Mouse (Mus musculus): ENCODE results near the gene Slc38a1.

Slc38a1 gene

DNA sequence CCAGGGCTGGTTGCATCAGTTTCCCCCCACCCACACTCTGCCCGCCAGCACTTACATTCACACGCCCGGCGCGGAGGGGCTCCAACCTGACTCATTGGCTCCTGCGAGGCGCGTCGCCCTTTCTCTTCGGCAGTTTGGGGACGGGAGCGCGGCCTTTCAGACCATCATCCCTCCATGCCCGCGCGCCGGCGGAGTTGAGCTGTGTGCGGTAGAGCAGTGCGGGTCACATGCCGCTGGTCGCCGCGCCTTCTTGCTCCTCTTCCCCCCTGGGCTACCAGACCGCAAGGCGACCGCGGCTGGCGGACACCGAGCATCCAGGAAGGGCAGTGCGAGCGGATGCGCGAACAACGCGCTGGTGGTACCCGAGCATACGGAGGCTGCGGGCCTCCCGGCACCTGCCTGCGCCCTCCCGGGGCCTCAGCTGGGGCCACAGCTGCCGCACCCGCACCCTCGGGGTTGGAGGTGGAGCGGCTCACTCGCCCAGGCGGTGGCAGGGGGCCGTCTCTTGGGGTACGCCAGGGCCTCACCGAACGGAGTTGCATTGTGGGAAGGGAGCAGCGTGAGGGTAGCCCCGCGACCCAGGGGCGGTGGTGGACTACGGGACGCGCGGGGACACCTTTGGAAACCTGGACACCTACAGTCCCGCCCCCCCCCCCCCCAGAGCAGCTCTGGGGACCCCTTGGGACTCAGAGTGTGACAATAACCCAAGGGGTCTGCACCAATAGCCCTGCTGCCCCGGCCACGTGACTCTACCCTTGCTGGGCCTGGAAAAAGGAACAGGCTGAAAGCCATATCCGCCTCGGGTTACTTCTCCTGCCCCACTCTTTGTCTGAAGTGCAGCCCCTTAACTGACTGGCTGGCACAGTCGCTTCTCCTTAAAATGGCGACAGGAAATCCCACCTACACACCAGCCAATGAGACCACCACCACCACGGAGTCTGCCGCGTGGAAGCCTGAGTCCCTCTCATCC is at the start of gene Slc38a1:
TSS of gene Slc38a1 (minus strand) at position 478 of the 970 bp plus-strand sequence.
- no peak for DNase-seq

DNA sequence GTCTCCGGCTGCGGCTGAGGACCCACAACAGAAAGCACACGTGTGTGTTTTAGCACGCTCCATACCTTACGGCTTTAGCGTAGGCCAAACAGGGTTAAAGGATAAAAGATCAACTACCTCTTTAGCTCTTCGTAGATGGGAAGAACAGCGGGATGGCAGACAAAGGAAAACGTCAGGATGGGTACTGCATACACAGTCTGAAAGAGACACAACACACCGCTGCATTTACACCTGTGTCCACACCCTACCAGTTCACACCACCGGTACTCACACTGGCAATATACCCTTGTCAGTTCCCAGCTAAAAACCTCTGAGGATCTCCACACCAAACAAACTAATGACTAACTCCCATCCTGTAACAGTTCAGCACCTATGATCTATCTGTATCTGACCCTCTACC is 49.7 kb upstream of the Slc38a1 start:
- no peak for DNase-seq

DNA sequence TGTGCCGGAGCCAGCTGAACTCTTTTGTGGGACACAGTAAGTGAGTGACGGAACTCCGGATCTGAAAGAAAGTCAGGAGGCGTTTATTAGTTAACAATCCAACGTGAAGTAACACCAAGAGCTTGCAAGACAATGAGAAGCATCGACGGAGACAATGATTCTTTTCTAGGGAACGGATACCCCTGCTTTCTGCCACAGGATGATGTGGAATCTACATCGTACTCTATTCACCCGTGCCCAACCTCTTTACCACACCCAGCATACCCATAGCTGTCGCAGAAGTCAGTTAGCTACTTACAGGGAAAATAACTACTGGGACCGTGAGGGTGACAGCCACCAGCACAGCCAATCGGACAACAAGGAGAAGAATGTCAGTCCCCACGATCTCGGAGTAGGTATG is 48.7 kb upstream of the Slc38a1 start:
- DNase-seq = no peak

DNA sequence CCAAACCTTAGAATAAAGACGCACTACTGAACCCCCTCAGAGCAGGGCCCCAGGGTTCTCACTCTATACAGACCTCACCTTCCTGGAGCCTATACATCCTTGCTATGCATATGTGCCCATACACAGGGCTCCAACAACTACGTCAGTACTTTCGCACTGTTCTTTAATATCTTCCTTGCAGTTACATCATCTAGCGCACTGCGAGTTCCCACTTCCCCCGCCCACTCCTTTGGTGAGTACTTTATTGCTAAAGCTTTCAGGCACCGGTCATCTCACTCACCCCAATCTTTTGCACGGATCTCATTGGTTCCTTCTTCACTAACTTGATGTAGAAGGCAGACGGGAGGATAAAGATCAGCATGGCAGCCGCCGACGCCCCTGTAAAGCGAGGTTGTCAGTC is 48.1 kb upstream of the Slc38a1 start:
- no peak for DNase-seq

DNA sequence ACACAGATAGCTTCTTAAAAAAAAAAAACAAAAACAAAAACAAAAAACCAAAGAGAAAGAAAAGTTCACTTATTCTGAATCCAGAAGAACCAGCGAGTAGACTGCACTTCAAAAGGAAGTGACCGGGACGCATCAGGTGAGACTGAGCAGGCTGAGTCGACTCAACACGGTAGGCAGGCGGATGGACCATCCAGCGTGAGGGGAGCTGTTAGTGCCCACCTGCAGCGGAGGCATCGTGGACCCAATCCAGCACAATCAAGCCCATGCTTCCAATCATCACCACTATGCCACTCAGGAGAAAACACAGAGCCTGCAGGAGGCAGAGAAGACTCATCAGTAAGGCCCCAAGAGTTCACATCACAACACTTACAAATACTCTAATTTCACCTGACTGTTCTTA is 47.2 kb upstream of the Slc38a1 start:
- DNase-seq = no peak

DNA sequence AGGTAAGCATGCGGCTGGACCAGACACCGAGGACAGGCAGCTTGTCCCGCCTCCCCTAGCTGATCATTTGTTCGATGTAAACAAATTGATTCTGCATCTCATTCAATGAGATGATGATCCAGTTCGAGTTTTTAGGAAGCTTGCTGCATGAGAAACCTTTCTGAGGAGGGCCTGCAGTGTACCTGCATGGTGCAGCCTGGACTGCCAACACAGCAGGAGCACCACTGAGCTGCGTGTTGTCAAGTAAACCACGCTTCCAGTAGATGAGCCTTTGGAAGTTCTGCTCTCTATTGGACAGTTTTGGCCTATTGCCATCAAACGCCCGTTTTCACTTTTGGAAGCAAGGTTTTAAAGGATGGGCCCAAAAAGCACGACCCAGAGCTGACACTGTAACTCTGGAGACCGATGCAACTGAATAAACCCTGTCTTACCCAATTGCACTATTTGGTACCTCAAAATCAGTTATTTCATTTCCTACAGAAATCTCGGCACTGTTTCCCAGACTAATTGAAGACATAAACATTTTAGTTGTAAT is 46.1 kb upstream of the Slc38a1 start:
- DNase-seq = no peak

DNA sequence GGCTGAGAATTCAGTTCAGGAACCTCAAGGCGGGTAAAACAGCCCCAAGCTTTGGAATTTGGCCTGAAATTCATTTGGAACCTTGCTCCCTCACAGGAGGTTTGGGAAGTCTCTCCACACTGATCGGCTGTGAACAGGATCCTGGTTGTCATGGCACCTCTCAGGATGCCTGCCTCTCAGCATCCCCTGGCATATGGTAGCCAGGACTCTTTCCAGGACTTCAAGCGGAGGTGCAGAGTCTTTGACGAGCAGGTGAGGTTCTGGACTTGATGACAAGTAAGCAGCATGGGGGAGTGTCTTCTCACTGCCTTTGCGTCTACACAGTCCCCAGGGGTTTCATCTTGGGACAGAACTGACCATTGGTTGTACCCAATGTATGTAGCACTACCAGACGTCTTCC is 45.3 kb upstream of the Slc38a1 start:
- DNase-seq = no peak

DNA sequence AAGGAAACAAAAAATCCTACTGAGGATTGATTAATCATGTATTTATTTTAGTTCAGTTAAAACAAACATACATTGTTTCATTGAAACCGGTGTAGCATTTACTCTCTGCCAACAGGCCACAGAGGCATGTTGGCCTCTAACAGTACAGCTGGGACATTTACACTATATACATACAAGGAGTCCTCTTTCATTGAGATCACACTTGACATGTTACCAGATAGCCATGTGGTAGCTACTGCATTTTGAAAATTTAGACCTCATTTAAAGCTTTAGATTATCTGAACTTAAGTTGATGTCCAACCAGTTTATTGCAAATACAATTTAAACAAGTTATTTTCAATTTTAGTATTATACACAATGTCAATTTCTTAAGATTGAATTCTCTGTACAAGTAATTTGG is 44.7 kb upstream of the Slc38a1 start:
- DNase-seq = no peak

DNA sequence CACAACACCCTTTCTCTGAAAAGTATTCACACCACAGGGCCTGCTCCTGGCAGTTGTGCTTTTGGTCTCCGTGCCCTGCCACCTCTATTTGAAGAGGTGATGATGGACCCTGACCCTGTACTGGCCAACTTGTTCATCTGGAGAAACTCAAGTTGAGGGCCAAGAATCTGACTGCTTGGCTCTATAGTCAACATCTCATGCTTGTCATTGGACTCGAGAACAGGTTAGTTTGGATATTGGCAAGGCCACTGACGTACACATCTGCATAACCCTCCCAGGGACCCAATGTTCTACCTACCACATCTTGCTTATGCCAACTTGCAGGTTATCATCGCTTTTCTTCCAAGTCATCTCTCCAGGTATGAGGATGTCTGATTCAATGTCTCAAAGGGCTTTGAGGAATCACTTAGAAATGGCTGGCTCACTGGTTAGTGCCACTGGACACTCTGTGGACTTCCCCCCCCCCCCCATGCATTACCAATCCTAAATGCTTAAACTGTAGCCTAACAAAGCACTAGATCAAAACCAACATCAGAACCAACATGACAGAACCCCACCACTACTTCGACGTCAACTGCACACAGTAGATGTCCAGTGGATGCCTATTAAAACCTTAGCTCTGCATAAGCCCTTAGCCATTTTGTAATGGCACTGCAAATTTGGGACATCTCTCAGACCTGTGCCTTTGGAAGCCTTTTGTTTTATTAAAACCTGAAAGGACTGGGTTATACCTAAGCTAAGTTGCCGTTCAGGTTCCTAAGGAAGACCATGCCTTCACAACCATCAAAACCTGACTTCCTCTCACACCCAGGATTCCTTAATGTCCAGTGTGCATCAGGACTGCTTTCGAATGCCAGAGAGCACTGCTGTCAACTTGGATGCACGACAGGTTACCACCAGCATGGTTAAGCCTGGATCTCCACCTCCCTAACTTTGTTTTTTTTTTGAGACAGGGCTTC is 43.8 kb upstream of the Slc38a1 start:
- no peak for DNase-seq

DNA sequence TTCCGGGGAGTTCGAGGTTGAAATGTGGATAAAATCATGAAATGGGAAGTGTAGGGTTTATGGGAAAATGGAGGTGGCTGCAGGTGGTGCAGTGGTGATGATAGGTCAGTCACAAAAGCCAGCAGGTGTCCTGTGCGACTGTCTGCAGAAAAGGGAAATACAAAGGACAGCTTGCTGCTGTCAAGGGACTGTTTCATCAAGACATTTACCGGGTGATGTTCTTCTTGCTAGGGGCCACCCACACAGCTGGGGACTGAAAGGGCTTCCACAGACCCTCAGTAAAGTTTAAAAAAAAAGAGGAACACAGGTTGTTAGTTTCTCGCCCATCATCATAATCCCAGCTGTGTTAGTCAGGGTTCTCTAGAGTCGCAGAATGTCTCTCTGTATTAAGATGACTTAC is 42.6 kb upstream of the Slc38a1 start:
- no peak for DNase-seq

DNA sequence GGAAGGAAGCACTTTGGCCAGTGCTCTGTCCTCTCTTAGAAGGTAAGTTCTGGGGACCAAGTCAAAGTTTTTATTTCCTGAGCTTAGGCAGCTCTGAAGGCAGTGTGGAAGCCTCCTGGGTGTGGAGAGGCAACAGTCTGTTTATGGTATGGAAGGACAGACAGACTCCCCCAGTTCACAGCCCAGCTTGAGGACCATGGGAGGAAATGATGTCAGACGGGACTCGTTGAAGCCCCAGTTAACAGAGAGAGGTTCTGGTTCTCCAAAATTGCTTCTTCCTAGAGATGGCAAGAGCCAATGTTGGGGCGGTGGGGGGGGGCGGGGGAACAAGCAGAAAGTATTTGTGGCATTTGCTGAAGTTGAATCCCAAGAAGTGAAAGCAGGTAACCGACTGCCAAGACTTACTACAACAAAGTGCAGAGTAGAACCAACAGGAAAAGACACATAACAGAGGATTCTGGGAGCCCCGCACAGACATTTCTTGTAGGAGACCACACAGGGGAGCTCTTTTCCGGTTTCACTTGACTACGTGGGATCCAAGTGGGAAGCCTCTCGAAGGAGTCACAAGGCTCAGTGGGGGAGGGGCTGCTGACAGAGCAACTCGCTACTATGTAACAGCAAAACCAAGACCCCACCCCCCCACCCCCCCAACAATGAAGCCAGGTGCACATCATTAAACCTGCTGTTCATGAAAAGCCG is 41.6 kb upstream of the Slc38a1 start:
- peak; percentile 37 for DNase-seq

DNA sequence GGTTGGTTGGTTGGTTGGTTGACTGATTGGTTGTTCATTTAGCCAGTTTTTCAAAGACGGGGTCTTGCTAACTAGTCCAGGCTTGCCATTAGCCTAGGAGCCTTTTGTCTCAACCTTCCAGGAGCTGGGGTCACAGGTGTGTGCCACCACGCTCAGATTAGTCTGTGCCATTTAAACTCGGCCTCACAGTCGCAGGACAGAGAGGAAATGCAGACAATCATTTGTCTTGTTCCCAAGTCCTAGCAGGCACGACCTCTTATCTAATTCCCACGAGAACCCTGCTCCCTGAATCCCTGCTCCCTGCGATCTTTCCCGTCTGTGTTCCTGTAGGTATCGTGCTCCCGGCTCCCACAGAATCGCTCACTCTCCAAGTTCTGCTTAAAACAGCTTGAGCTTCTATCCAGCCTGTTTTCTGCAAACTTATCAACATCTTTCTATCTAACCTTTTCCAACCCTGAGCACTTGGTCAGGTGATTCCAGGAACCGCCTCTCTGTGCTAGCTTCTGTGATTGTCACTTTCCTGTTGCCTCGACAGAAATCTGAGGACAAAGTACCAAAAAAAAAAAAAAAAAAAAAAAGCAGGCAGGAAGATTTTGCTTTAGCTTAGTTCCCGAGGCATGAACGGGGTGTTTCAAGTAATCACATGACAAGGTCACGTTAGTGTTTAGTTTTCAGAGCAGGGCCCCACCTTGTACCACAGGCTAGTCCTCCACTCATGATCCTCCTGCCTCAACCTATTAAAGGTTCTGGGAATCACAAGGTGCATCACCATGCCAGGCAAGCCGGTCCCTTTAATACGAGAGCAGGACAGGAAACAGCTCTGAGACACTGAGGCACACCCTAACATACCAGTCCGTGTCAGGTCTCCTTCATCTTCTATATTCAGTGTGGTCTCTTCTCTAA is 36.4 kb upstream of the Slc38a1 start:
- no peak for DNase-seq

DNA sequence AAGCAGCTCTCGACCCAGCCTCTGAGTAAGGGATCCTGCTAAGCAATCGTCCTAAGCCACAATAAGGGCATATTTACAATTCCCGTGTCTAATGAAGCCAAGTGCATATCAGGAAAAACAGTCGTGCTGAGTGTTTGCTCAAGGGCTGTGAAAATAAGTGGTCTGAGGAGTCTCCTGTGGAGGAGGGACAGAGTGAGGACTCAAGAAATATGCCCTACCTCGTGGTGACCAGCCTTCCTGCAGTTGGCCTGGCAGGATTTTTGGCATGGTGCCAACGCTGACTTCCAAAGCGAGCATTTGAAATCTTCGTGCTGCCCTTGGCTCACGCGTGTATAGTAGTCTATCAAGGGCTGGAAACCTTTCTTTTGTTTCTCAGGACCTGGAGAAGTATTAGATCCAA is 33.8 kb upstream of the Slc38a1 start:
- DNase-seq = no peak

DNA sequence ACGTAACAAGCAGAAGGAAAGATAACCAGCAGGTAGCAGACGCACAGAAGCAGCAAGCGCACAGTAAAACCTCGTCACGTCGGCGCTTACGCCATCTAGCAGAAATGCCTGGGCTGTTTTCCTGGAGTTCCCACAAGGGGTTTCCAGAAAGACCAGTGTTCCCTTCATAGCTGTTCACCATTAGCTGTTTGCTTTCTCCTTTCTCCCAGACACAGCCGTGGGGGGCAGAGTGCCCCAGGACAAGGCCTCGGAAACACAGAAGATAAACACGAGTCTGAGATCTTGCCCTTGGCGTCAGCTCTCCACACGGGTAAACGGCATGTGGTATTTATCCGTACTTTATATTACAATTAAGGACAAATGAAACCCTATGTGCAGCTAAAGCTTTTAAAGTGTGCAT is 33.0 kb upstream of the Slc38a1 start:
- no peak for DNase-seq

DNA sequence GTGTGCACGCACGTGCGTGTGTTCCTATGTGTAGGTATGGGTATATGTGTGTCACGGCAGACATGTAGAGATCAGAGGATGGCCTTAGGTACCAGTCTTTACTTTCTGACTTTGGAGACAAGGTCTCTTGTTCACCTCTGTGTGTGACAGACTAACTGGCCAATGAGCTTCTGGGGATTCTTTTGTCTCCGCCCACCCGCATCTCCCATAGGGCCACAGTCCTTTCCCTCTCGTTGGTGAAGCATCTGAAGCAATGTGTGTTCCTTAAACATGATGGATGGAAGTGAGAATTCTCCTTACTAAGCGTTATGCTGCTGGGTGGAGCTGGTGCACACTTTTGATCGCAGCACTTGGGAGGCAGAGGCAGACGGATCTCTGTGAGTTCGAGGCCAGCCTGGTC is 32.3 kb upstream of the Slc38a1 start:
- no peak for DNase-seq

DNA sequence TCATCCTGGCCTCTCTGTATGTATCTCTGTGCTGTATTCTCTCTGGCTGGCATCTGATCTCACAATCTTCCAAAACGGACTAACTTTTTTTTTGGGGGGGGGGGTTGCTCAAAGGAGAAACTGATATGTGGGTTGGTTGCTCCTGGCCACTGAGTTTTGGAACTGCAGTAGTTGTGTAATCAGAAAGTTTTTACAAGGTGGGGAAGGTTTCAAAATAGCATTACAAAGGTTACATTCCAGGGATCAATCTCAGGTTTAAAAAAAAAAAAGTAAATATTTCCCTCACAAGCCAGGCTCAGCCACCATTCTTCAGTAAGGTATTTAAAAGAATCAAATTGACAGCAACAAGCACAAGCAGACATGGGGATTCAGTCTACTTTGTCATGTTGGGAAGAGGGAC is 31.4 kb upstream of the Slc38a1 start:
- DNase-seq = no peak

DNA sequence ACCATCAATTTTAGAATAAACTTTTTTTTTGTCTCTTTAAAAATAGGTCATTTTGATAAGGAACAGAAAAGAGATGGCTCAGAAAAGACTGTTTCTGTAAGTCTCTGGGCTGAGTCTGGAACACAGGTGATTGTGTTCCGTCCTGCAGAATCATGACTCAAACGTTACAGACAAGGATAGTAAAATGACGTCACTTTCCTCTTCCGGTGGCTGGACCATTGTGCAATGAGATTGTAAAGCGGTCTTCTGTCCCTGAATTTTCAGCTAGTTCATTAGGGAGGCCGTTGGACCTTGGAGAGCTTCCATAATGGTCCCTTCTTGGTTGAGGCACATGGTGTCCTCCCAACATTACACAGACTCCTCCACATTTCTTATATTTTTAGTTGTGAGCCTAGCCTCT is 27.0 kb upstream of the Slc38a1 start:
- no peak for DNase-seq

DNA sequence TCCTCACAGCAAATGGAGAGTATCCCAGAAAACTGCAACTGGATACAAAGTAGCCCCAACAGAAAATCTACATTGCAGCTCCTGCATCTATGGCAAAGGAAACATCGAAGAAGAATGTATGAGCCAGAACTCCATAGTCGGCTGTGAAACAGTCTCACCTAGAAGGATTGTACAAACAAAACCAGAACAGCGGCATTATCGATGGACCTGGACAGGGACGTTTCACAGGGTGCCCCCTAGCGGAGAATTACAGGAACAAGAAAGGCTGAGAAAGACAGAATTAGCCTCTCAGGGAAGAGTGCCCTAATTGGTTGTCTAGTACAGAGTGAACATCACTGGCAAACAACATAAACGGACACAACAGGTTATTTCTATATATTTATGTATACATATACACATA is 23.9 kb upstream of the Slc38a1 start:
- DNase-seq = peak; percentile 66

DNA sequence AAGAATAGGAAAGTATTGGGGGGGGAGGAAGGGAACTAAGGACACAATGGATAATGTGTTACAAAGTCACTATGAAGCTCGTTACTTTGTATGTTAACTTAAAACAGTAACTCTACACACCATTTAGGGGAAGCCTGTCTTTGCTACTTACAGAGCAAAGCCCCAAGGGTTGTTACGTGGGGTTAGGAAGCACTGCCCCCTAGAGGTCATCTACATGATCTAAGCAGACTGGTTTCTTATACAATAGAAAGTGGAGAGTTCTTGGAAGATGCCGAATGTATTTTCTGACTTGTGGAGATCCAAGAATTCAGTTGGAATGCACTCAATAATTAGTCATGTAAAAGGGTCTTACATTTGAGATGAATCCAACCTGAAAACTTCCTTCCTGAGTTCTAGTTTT is 23.2 kb upstream of the Slc38a1 start:
- DNase-seq = peak; percentile 83

DNA sequence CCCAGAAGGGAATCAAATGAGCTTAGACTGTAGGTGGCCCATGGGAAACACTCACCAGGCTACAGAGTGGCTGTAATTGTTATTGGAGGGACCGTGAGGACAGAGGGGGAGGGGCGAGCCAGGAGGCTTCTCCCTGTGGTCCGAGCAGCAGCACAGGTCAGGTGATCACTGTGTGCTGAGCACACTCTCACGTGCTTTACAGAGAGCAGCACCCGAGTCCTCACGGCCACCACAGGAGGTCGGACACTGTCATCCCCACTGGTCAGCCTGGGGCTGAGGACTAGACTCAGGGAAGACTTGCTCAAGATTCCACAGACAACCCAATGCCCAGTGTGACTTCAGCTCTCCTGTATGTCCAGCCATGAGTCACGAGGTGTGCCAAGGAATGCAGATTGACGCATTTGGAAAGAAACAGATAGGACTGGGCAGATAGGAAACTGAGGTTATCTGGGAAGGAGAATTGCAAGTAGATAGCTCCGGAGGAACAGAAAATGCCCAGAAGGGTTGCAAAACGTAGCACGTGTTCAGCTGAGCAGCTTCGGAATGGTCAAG is 18.0 kb upstream of the Slc38a1 start:
- no peak for DNase-seq

DNA sequence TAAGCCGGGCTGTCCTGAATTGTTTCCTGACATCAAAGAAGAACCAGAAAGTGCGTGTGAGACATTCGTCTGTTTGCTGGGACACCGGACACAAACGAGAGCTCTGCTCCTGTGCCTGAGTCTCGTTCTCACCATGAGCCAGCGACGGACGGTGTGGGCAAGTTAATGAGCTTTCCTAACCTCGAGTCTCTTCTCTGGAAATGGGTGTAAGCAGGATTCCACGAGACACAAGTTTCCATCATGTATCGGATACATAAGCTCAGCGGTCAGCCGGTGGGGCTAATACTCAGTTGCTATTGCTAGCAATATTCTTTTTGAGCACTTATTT is 15.5 kb upstream of the Slc38a1 start:
- DNase-seq = no peak

Data from kidney, adult 9 months (tissue).